Mouse (Mus musculus) retina, embryonic 14.5 days (tissue): ENCODE measurements around the gene Hsdl1.

Experiments used
- DNase-seq: peaks from one replicate; pipeline ENCODE4 v3.0.0-alpha.2; 2015; ENCODE audit warnings: low spot score

Gene Hsdl1

GRCm38 (mm10) chr8:119579096-119579495, 4.1 kb upstream of the Hsdl1 start:
- DNase-seq: no peak

- no peak for DNase-seq
These were observed 363 bp upstream of the Hsdl1 start for GRCm38 (mm10) chr8:119575366-119575726.

- no peak for DNase-seq
These were observed 2.6 kb downstream of the Hsdl1 start for GRCm38 (mm10) chr8:119572411-119572810.

- no peak for DNase-seq
These were observed 3.8 kb downstream of the Hsdl1 start for GRCm38 (mm10) chr8:119571135-119571534.

- DNase-seq: no peak
These were observed 5.1 kb downstream of the Hsdl1 start for GRCm38 (mm10) chr8:119569881-119570280.

GRCm38 (mm10) chr8:119568951-119569350, 6.0 kb downstream of the Hsdl1 start:
- no peak for DNase-seq

- DNase-seq: no peak
These were observed 6.7 kb downstream of the Hsdl1 start for GRCm38 (mm10) chr8:119568251-119568650.

- DNase-seq: no peak
These were observed 8.6 kb downstream of the Hsdl1 start for GRCm38 (mm10) chr8:119566367-119566766.

GRCm38 (mm10) chr8:119563849-119564251, 11.1 kb downstream of the Hsdl1 start:
- DNase-seq: no peak

GRCm38 (mm10) chr8:119559402-119559720, 15.6 kb downstream of the Hsdl1 start:
- no peak for DNase-seq

GRCm38 (mm10) chr8:119558603-119559401, 16.2 kb downstream of the Hsdl1 start, which contains the start of gene Mbtps1:
Gene Mbtps1 (minus strand): TSS chr8:119558735.
- peak; percentile 96 for DNase-seq

GRCm38 (mm10) chr8:119557821-119558602, 17.0 kb downstream of the Hsdl1 start:
- peak; percentile 84 for DNase-seq

- no peak for DNase-seq
These were observed 17.9 kb downstream of the Hsdl1 start for GRCm38 (mm10) chr8:119557132-119557531.

- DNase-seq: no peak
These were observed 19.1 kb downstream of the Hsdl1 start for GRCm38 (mm10) chr8:119555861-119556260.

- DNase-seq: no peak
These were observed 22.0 kb downstream of the Hsdl1 start for GRCm38 (mm10) chr8:119552967-119553366.

- DNase-seq: no peak
These were observed 26.3 kb downstream of the Hsdl1 start for GRCm38 (mm10) chr8:119548560-119549113.

- DNase-seq: no peak
These were observed 27.8 kb downstream of the Hsdl1 start for GRCm38 (mm10) chr8:119547019-119547691.

GRCm38 (mm10) chr8:119545791-119546190, 29.2 kb downstream of the Hsdl1 start:
- no peak for DNase-seq

- DNase-seq: no peak
These were observed 29.8 kb downstream of the Hsdl1 start for GRCm38 (mm10) chr8:119545180-119545579.

GRCm38 (mm10) chr8:119544606-119545005, 30.4 kb downstream of the Hsdl1 start:
- DNase-seq: no peak

GRCm38 (mm10) chr8:119531973-119532372, 43.0 kb downstream of the Hsdl1 start:
- no peak for DNase-seq

GRCm38 (mm10) chr8:119531397-119531796, 43.6 kb downstream of the Hsdl1 start:
- DNase-seq: no peak
